8 mouse cellular contexts compared by ENCODE assay signal in genomic region chr4:156034901-156035300, GRCm38 (mm10). TPM values are rescaled to one million over a fixed set of nuclear protein-coding genes. Genes with fewer than 3 reads are reported as not detected.
DNase-seq lines count a peak whose midpoint lies in the region; ATAC-seq and TF ChIP-seq lines count a peak whose summit lies in the region.

No protein-coding gene starts in this region.

- peaks cover 11% of the 10 kb centered on the region for H3K27me3 ChIP-seq in heart, postnatal 0 days (ENCODE audit: control insufficient read depth, insufficient read depth, low read length)
- H3K27me3 ChIP-seq in embryonic facial prominence, embryonic 11.5 days (ENCODE audit: control insufficient read depth, insufficient read depth, low read length) = peaks cover 19% of the 10 kb centered on the region
- H3K27me3 ChIP-seq in limb, embryonic 11.5 days (ENCODE audit: control insufficient read depth, insufficient read depth, low read length) = peaks cover 22% of the 10 kb centered on the region
- H3K27me3 ChIP-seq in neural tube, embryonic 15.5 days (replicated peaks) = peaks cover 24% of the 10 kb centered on the region

- no peaks in the 10 kb centered on the region for H3K9me3 ChIP-seq in heart, postnatal 0 days (replicated peaks; ENCODE audit: control insufficient read depth, low read length)
- H3K9me3 ChIP-seq in embryonic facial prominence, embryonic 11.5 days (replicated peaks; ENCODE audit: control insufficient read depth, low read length) = no peaks in the 10 kb centered on the region
- H3K9me3 ChIP-seq in limb, embryonic 11.5 days (ENCODE audit: control insufficient read depth, low read length) = no peaks in the 10 kb centered on the region
- H3K9me3 ChIP-seq in neural tube, embryonic 15.5 days (replicated peaks) = no peaks in the 10 kb centered on the region

- no peak overlapping the region for H3K9ac ChIP-seq in heart, postnatal 0 days (replicated peaks; ENCODE audit: low read depth, low read length)
- peak overlapping the region; percentile 26; the same call in 1 of the 2 replicates for H3K9ac ChIP-seq in embryonic facial prominence, embryonic 11.5 days (replicated peaks; ENCODE audit: low read length)
- no peak overlapping the region for H3K9ac ChIP-seq in limb, embryonic 11.5 days (ENCODE audit: low read length)
- no peak overlapping the region for H3K9ac ChIP-seq in neural tube, embryonic 15.5 days (replicated peaks)

- H3K4me2 ChIP-seq in heart, postnatal 0 days (ENCODE audit: low read depth, low read length) = peak overlapping the region; percentile 29
- H3K4me2 ChIP-seq in embryonic facial prominence, embryonic 11.5 days (ENCODE audit: low read depth, low read length) = peak overlapping the region; percentile 26
- peak overlapping the region; percentile 24 for H3K4me2 ChIP-seq in limb, embryonic 11.5 days (ENCODE audit: low read depth, severe bottlenecking)
- H3K4me2 ChIP-seq in neural tube, embryonic 15.5 days = peak overlapping the region; percentile 53

- H3K4me1 ChIP-seq in heart, postnatal 0 days (ENCODE audit: control insufficient read depth, insufficient read depth) = peaks cover 23% of the 10 kb centered on the region
- H3K4me1 ChIP-seq in embryonic facial prominence, embryonic 11.5 days (ENCODE audit: control insufficient read depth, insufficient read depth, low read length) = peaks cover 5% of the 10 kb centered on the region
- H3K4me1 ChIP-seq in limb, embryonic 11.5 days (ENCODE audit: control insufficient read depth, insufficient read depth, low read length) = peaks cover 11% of the 10 kb centered on the region; the same call in 1 of the 2 replicates
- peaks cover 45% of the 10 kb centered on the region for H3K4me1 ChIP-seq in neural tube, embryonic 15.5 days

- H3K4me3 ChIP-seq in heart, postnatal 0 days (ENCODE audit: low read depth, low read length) = peak overlapping the region; percentile 10; the same call in 1 of the 2 replicates
- peak overlapping the region; percentile 19 for H3K4me3 ChIP-seq in embryonic facial prominence, embryonic 11.5 days (ENCODE audit: low read depth, low read length)
- H3K4me3 ChIP-seq in limb, embryonic 11.5 days (ENCODE audit: low read depth, low read length) = peak overlapping the region; percentile 12; the same call in 1 of the 2 replicates
- peak overlapping the region; percentile 28 for H3K4me3 ChIP-seq in neural tube, embryonic 15.5 days (replicated peaks)

- no peak for TF ChIP-seq EP300 in heart, postnatal 0 days (IDR thresholded peaks at IDR 0.05; ENCODE audit: low read depth)

- WGBS in heart, postnatal 0 days = 4% methylated on average over 22 of the region's 25 CpGs
- WGBS in embryonic facial prominence, embryonic 11.5 days = 6% methylated on average over 25 of the region's 25 CpGs
- WGBS in limb, embryonic 11.5 days = 10% methylated on average over 25 of the region's 25 CpGs
- WGBS in neural tube, embryonic 15.5 days = 4% methylated on average over 25 of the region's 25 CpGs

- H3K36me3 ChIP-seq in heart, postnatal 0 days (replicated peaks; ENCODE audit: control insufficient read depth, insufficient read depth, low read length) = no peaks in the 10 kb centered on the region
- H3K36me3 ChIP-seq in embryonic facial prominence, embryonic 11.5 days (replicated peaks; ENCODE audit: control insufficient read depth, insufficient read depth, low read depth, low read length) = no peaks in the 10 kb centered on the region
- H3K36me3 ChIP-seq in limb, embryonic 11.5 days (ENCODE audit: control insufficient read depth, insufficient read depth, low read length) = no peaks in the 10 kb centered on the region
- H3K36me3 ChIP-seq in neural tube, embryonic 15.5 days = no peaks in the 10 kb centered on the region

- no peak overlapping the region for H3K27ac ChIP-seq in heart, postnatal 0 days (ENCODE audit: low read depth)
- no peak overlapping the region for H3K27ac ChIP-seq in embryonic facial prominence, embryonic 11.5 days (replicated peaks; ENCODE audit: low read depth, low read length)
- H3K27ac ChIP-seq in limb, embryonic 11.5 days (replicated peaks; ENCODE audit: low read depth, low read length) = no peak overlapping the region
- H3K27ac ChIP-seq in neural tube, embryonic 15.5 days (replicated peaks) = no peak overlapping the region

- no peak for ATAC-seq in heart, postnatal 0 days (ENCODE audit: insufficient read depth, low read depth)
- no peak for ATAC-seq in embryonic facial prominence, embryonic 11.5 days (replicated peaks; ENCODE audit: insufficient number of reproducible peaks, low FRiP score, low TSS enrichment, low read depth)
- ATAC-seq in limb, embryonic 11.5 days (ENCODE audit: insufficient number of reproducible peaks, low FRiP score, low TSS enrichment, low read depth) = no peak
- no peak for ATAC-seq in neural tube, embryonic 15.5 days (ENCODE audit: low FRiP score)
- no peak for ATAC-seq in monocyte, adult 5-6 weeks (replicated peaks; ENCODE audit: insufficient number of reproducible peaks, low FRiP score, low TSS enrichment, poor library complexity, severe bottlenecking)

- no peak for TF ChIP-seq CTCF in heart, postnatal 0 days (IDR thresholded peaks at IDR 0.05; ENCODE audit: low read depth)

- DNase-seq in heart, postnatal 0 days (ENCODE audit: low spot score) = no peak
- DNase-seq in heart, adult 9 months (ENCODE audit: low spot score in 2 of 2) = no peak
- DNase-seq in embryonic facial prominence, embryonic 11.5 days (ENCODE audit: low spot score) = no peak
- DNase-seq in limb, embryonic 11.5 days (ENCODE audit: low spot score) = peak; percentile 29
- DNase-seq in layer of hippocampus, postnatal 14 days (ENCODE audit: low spot score in 2 of 2) = no peak
- DNase-seq in adipocyte (ENCODE audit: low spot score) = no peak

RNA-seq across cellular contexts. Expression of gene Tnfrsf18, which starts 8.9 kb away (rescaled TPM):
- 2.2 TPM in 1 of 2 replicates, not detected in the other for total RNA-seq in heart, postnatal 0 days (2014; rRNA removed; ENCODE audit: low replicate concordance)
- 0.88 and 1.00 TPM in 2 replicates for polyA plus RNA-seq in heart, postnatal 0 days (2015; fragmentation: Nextera tagmentation; extraction: Ambion mirVana)
- 0.38 and 0.55 TPM in 2 replicates for polyA plus RNA-seq in embryonic facial prominence, embryonic 11.5 days (2014; fragmentation: Nextera tagmentation; extraction: Ambion mirVana)
- polyA plus RNA-seq in limb, embryonic 11.5 days (2014; fragmentation: Nextera tagmentation; extraction: Ambion mirVana) = 0.62 and 0.65 TPM in 2 replicates
- 1.8 and 3.3 TPM in 2 replicates for polyA plus RNA-seq in neural tube, embryonic 15.5 days (2015; fragmentation: Nextera tagmentation; extraction: Ambion mirVana)
- total RNA-seq in monocyte, adult 5-6 weeks (2017) = 29.2 to 74.7 TPM (median 38.4 TPM) in 3 replicates
- total RNA-seq in layer of hippocampus, postnatal 14 days (2021) = not detected

RNA-seq across cellular contexts. Expression of gene Tnfrsf4, which starts 21.3 kb away (rescaled TPM):
- total RNA-seq in heart, postnatal 0 days (2014; rRNA removed; ENCODE audit: low replicate concordance) = not detected in 2 replicates
- 0.26 and 0.31 TPM in 2 replicates for polyA plus RNA-seq in heart, postnatal 0 days (2015; fragmentation: Nextera tagmentation; extraction: Ambion mirVana)
- polyA plus RNA-seq in embryonic facial prominence, embryonic 11.5 days (2014; fragmentation: Nextera tagmentation; extraction: Ambion mirVana) = 0.21 and 0.34 TPM in 2 replicates
- 0.29 and 0.58 TPM in 2 replicates for polyA plus RNA-seq in limb, embryonic 11.5 days (2014; fragmentation: Nextera tagmentation; extraction: Ambion mirVana)
- 0.19 and 0.89 TPM in 2 replicates for polyA plus RNA-seq in neural tube, embryonic 15.5 days (2015; fragmentation: Nextera tagmentation; extraction: Ambion mirVana)
- total RNA-seq in monocyte, adult 5-6 weeks (2017) = 1.8 to 6.6 TPM (median 5.3 TPM) in 3 replicates
- total RNA-seq in layer of hippocampus, postnatal 14 days (2021) = 1 to 10 TPM; 1.0 to 1.1 TPM

RNA-seq across cellular contexts. Expression of gene Ttll10, which starts 24.3 kb away (rescaled TPM):
- total RNA-seq in heart, postnatal 0 days (2014; rRNA removed; ENCODE audit: low replicate concordance) = not detected in 2 replicates
- polyA plus RNA-seq in heart, postnatal 0 days (2015; fragmentation: Nextera tagmentation; extraction: Ambion mirVana) = 0.08 TPM in 1 of 2 replicates, not detected in the other
- polyA plus RNA-seq in embryonic facial prominence, embryonic 11.5 days (2014; fragmentation: Nextera tagmentation; extraction: Ambion mirVana) = 0.38 and 0.78 TPM in 2 replicates
- polyA plus RNA-seq in limb, embryonic 11.5 days (2014; fragmentation: Nextera tagmentation; extraction: Ambion mirVana) = 0.33 and 0.55 TPM in 2 replicates
- 0.64 TPM in 1 of 2 replicates, not detected in the other for polyA plus RNA-seq in neural tube, embryonic 15.5 days (2015; fragmentation: Nextera tagmentation; extraction: Ambion mirVana)
- not detected in 3 replicates for total RNA-seq in monocyte, adult 5-6 weeks (2017)
- total RNA-seq in layer of hippocampus, postnatal 14 days (2021) = under 1 TPM in 1 of 2 experiments, not detected in 1; 0.14 TPM

RNA-seq across cellular contexts. Expression of gene Sdf4, which starts 42.2 kb away (rescaled TPM):
- 88.4 and 114 TPM in 2 replicates for total RNA-seq in heart, postnatal 0 days (2014; rRNA removed; ENCODE audit: low replicate concordance)
- 102 and 105 TPM in 2 replicates for polyA plus RNA-seq in heart, postnatal 0 days (2015; fragmentation: Nextera tagmentation; extraction: Ambion mirVana)
- polyA plus RNA-seq in embryonic facial prominence, embryonic 11.5 days (2014; fragmentation: Nextera tagmentation; extraction: Ambion mirVana) = 137 and 150 TPM in 2 replicates
- 131 and 142 TPM in 2 replicates for polyA plus RNA-seq in limb, embryonic 11.5 days (2014; fragmentation: Nextera tagmentation; extraction: Ambion mirVana)
- polyA plus RNA-seq in neural tube, embryonic 15.5 days (2015; fragmentation: Nextera tagmentation; extraction: Ambion mirVana) = 118 and 137 TPM in 2 replicates
- total RNA-seq in monocyte, adult 5-6 weeks (2017) = 300 to 351 TPM (median 344 TPM) in 3 replicates
- 100 to 1,000 TPM; 154 to 157 TPM for total RNA-seq in layer of hippocampus, postnatal 14 days (2021)

RNA-seq across cellular contexts. Expression of gene B3galt6, which starts 42.5 kb away (rescaled TPM):
- total RNA-seq in heart, postnatal 0 days (2014; rRNA removed; ENCODE audit: low replicate concordance) = 3.9 and 11.2 TPM in 2 replicates
- polyA plus RNA-seq in heart, postnatal 0 days (2015; fragmentation: Nextera tagmentation; extraction: Ambion mirVana) = 5.0 and 5.7 TPM in 2 replicates
- polyA plus RNA-seq in embryonic facial prominence, embryonic 11.5 days (2014; fragmentation: Nextera tagmentation; extraction: Ambion mirVana) = 17.8 and 18.9 TPM in 2 replicates
- polyA plus RNA-seq in limb, embryonic 11.5 days (2014; fragmentation: Nextera tagmentation; extraction: Ambion mirVana) = 15.4 and 16.4 TPM in 2 replicates
- polyA plus RNA-seq in neural tube, embryonic 15.5 days (2015; fragmentation: Nextera tagmentation; extraction: Ambion mirVana) = 31.9 and 35.6 TPM in 2 replicates
- total RNA-seq in monocyte, adult 5-6 weeks (2017) = 2.8 to 3.5 TPM (median 3.1 TPM) in 3 replicates
- 1 to 10 TPM; 9.0 to 9.7 TPM for total RNA-seq in layer of hippocampus, postnatal 14 days (2021)
